Comparison of ENCODE assay signal across 19 mouse cellular contexts in genomic region chr13:110599666-110600065, GRCm38 (mm10).
"Had no signal": no experiment of that assay in that cellular context is flagged by ENCODE, and none has a peak within 500 bp of the region (broad histone marks: within the 10 kb centered on the region; RNA-seq: fewer than 3 reads in every experiment).

No protein-coding gene starts in this region.

- DNase-seq: kidney, postnatal 10 days; left cerebral cortex, postnatal 4 days; liver, embryonic 13.5 days; lung, adult 2 months; lung, postnatal 36 days; retina, postnatal 1 day; right cerebral cortex, postnatal 25 days; spleen, adult 18-20 months; thymus, postnatal 25 days had no signal

- H3K27ac ChIP-seq: limb, embryonic 12.5 days; limb, embryonic 15.5 days; liver, embryonic 13.5 days; midbrain, embryonic 10.5 days; midbrain, embryonic 13.5 days; neural tube, embryonic 13.5 days; stomach, embryonic 15.5 days had no signal

- H3K36me3 ChIP-seq: limb, embryonic 12.5 days; limb, embryonic 15.5 days; liver, embryonic 13.5 days; midbrain, embryonic 10.5 days; midbrain, embryonic 13.5 days; neural tube, embryonic 13.5 days; stomach, embryonic 15.5 days had no signal

- H3K9ac ChIP-seq: limb, embryonic 12.5 days; limb, embryonic 15.5 days; liver, embryonic 13.5 days; midbrain, embryonic 13.5 days; neural tube, embryonic 13.5 days; stomach, embryonic 15.5 days had no signal

- H3K4me3 ChIP-seq: limb, embryonic 12.5 days; limb, embryonic 15.5 days; liver, embryonic 13.5 days; megakaryocyte, embryonic 14.5 days; midbrain, embryonic 10.5 days; midbrain, embryonic 13.5 days; myocyte; neural tube, embryonic 13.5 days; stomach, embryonic 15.5 days had no signal

- H3K9me3 ChIP-seq: limb, embryonic 12.5 days; limb, embryonic 15.5 days; liver, embryonic 13.5 days; midbrain, embryonic 10.5 days; midbrain, embryonic 13.5 days; neural tube, embryonic 13.5 days; stomach, embryonic 15.5 days had no signal

- ATAC-seq: lung, postnatal 0 days; midbrain, embryonic 13.5 days; midbrain, embryonic 16.5 days had no signal

- H3K4me1 ChIP-seq: liver, embryonic 13.5 days; megakaryocyte, embryonic 14.5 days; midbrain, embryonic 10.5 days; midbrain, embryonic 13.5 days; stomach, embryonic 15.5 days had no signal

- H3K27me3 ChIP-seq: limb, embryonic 12.5 days; limb, embryonic 15.5 days; liver, embryonic 13.5 days; megakaryocyte, embryonic 14.5 days; midbrain, embryonic 13.5 days; neural tube, embryonic 13.5 days; stomach, embryonic 15.5 days had no signal

- H3K4me2 ChIP-seq: limb, embryonic 12.5 days; limb, embryonic 15.5 days; liver, embryonic 13.5 days; midbrain, embryonic 13.5 days; neural tube, embryonic 13.5 days; stomach, embryonic 15.5 days had no signal
